Comparison of ENCODE assay signal across 10 mouse cellular contexts in genomic region chr16:3956369-3956768, GRCm38 (mm10). TPM values are rescaled to one million over a fixed set of nuclear protein-coding genes. Genes with fewer than 3 reads are reported as not detected.
A peak's percentile ranks its signal among the peaks of the same experiment; 100 is the strongest.
DNase-seq lines count a peak whose midpoint lies in the region; ATAC-seq and TF ChIP-seq lines count a peak whose summit lies in the region.
"Had no signal": no experiment of that assay in that cellular context is flagged by ENCODE, and none has a peak within 500 bp of the region (broad histone marks: within the 10 kb centered on the region; RNA-seq: fewer than 3 reads in every experiment).

No protein-coding gene starts in this region.

- no peak overlapping the region for H3K4me3 ChIP-seq in lung, postnatal 0 days (ENCODE audit: low read depth, low read length)
- H3K4me3 ChIP-seq in forebrain, embryonic 13.5 days, result no peak overlapping the region

- H3K27ac ChIP-seq in lung, postnatal 0 days (ENCODE audit: low read length), result no peak overlapping the region
- H3K27ac ChIP-seq in forebrain, embryonic 13.5 days, result no peak overlapping the region
- H3K27ac ChIP-seq: hindbrain, postnatal 0 days had no signal

- H3K4me1 ChIP-seq in lung, postnatal 0 days (ENCODE audit: insufficient read depth, low read depth, low read length), result no peaks in the 10 kb centered on the region
- no peaks in the 10 kb centered on the region for H3K4me1 ChIP-seq in forebrain, embryonic 13.5 days

- no peak overlapping the region for H3K9ac ChIP-seq in lung, postnatal 0 days (replicated peaks; ENCODE audit: low read depth)
- H3K9ac ChIP-seq in forebrain, embryonic 13.5 days, result no peak overlapping the region

- no peak for TF ChIP-seq CTCF in lung, postnatal 0 days (IDR thresholded peaks at IDR 0.05)

- H3K4me2 ChIP-seq in lung, postnatal 0 days (replicated peaks; ENCODE audit: low read depth, low read length), result no peak overlapping the region
- no peak overlapping the region for H3K4me2 ChIP-seq in forebrain, embryonic 13.5 days

- WGBS in lung, postnatal 0 days, result 71% methylated on average over 6 of the region's 6 CpGs
- WGBS in forebrain, embryonic 13.5 days, result 91% methylated on average over 6 of the region's 6 CpGs

- H3K27me3 ChIP-seq in lung, postnatal 0 days (replicated peaks; ENCODE audit: insufficient read depth, low read length), result no peaks in the 10 kb centered on the region
- no peaks in the 10 kb centered on the region for H3K27me3 ChIP-seq in forebrain, embryonic 13.5 days

- H3K36me3 ChIP-seq in lung, postnatal 0 days (ENCODE audit: insufficient read depth, low read length), result no peaks in the 10 kb centered on the region
- H3K36me3 ChIP-seq in forebrain, embryonic 13.5 days (ENCODE audit: poor library complexity, severe bottlenecking), result no peaks in the 10 kb centered on the region

- no peak for TF ChIP-seq EP300 in lung, postnatal 0 days (IDR thresholded peaks at IDR 0.05)

- ATAC-seq in lung, postnatal 0 days, result peak; percentile 32; the same call in 1 of the 2 replicates
- no peak for ATAC-seq in forebrain, embryonic 13.5 days
- ATAC-seq in megakaryocyte-erythroid progenitor cell, adult 5-6 weeks (replicated peaks; ENCODE audit: low FRiP score, low TSS enrichment, poor library complexity, severe bottlenecking), result no peak
- ATAC-seq: hindbrain, postnatal 0 days had no signal

- no peaks in the 10 kb centered on the region for H3K9me3 ChIP-seq in lung, postnatal 0 days (ENCODE audit: low read length)
- no peaks in the 10 kb centered on the region for H3K9me3 ChIP-seq in forebrain, embryonic 13.5 days (replicated peaks)

- DNase-seq in kidney, adult 9 months, result peak; percentile 22
- DNase-seq in kidney, postnatal 14 days, result no peak
- DNase-seq in adipocyte (ENCODE audit: low spot score), result peak; percentile 98
- peak; percentile 73 for DNase-seq in cerebellum, adult 9-11 months
- DNase-seq in lung, postnatal 0 days (ENCODE audit: low spot score), result peak; percentile 18
- DNase-seq in thymus, postnatal 0 days (ENCODE audit: low spot score), result no peak
- DNase-seq: thymus, adult 2 months had no signal

RNA-seq across cellular contexts. Expression of gene Nlrc3, which starts 20.1 kb away (rescaled TPM):
- polyA plus RNA-seq in lung, postnatal 0 days (2015; fragmentation: Nextera tagmentation; extraction: Ambion mirVana), result 0.88 and 0.90 TPM in 2 replicates
- polyA plus RNA-seq in forebrain, embryonic 13.5 days (2015; fragmentation: Nextera tagmentation; extraction: Ambion mirVana), result 0.78 and 0.81 TPM in 2 replicates
- polyA plus RNA-seq in thymus, postnatal 0 days (2015; fragmentation: Nextera tagmentation; extraction: Ambion mirVana), result 12.8 and 18.2 TPM in 2 replicates
- total RNA-seq in megakaryocyte-erythroid progenitor cell, adult 5-6 weeks (2014; fragmentation: Nextera tagmentation), result 4.6 and 10.1 TPM in 2 replicates
- 0.66 and 1.4 TPM in 2 replicates for total RNA-seq in megakaryocyte-erythroid progenitor cell, adult 5-6 weeks (2017)

RNA-seq across cellular contexts. Expression of gene Slx4, which starts 47.2 kb away (rescaled TPM):
- 4.3 and 4.8 TPM in 2 replicates for polyA plus RNA-seq in lung, postnatal 0 days (2015; fragmentation: Nextera tagmentation; extraction: Ambion mirVana)
- 18.0 and 21.3 TPM in 2 replicates for polyA plus RNA-seq in forebrain, embryonic 13.5 days (2015; fragmentation: Nextera tagmentation; extraction: Ambion mirVana)
- 11.1 and 11.7 TPM in 2 replicates for polyA plus RNA-seq in thymus, postnatal 0 days (2015; fragmentation: Nextera tagmentation; extraction: Ambion mirVana)
- total RNA-seq in megakaryocyte-erythroid progenitor cell, adult 5-6 weeks (2014; fragmentation: Nextera tagmentation), result 45.8 and 61.3 TPM in 2 replicates
- 34.7 and 35.6 TPM in 2 replicates for total RNA-seq in megakaryocyte-erythroid progenitor cell, adult 5-6 weeks (2017)

RNA-seq across cellular contexts. Expression of gene Cluap1, which starts 47.8 kb away (rescaled TPM):
- 18.4 and 18.7 TPM in 2 replicates for polyA plus RNA-seq in lung, postnatal 0 days (2015; fragmentation: Nextera tagmentation; extraction: Ambion mirVana)
- polyA plus RNA-seq in forebrain, embryonic 13.5 days (2015; fragmentation: Nextera tagmentation; extraction: Ambion mirVana), result 30.3 and 35.5 TPM in 2 replicates
- 28.9 and 36.6 TPM in 2 replicates for polyA plus RNA-seq in thymus, postnatal 0 days (2015; fragmentation: Nextera tagmentation; extraction: Ambion mirVana)
- total RNA-seq in megakaryocyte-erythroid progenitor cell, adult 5-6 weeks (2014; fragmentation: Nextera tagmentation), result 25.1 and 26.2 TPM in 2 replicates
- total RNA-seq in megakaryocyte-erythroid progenitor cell, adult 5-6 weeks (2017), result 47.0 and 81.8 TPM in 2 replicates

RNA-seq across cellular contexts. Expression of gene 1700037C18Rik, which starts 47.9 kb away (rescaled TPM):
- 10.8 and 11.6 TPM in 2 replicates for polyA plus RNA-seq in lung, postnatal 0 days (2015; fragmentation: Nextera tagmentation; extraction: Ambion mirVana)
- polyA plus RNA-seq in forebrain, embryonic 13.5 days (2015; fragmentation: Nextera tagmentation; extraction: Ambion mirVana), result 7.9 and 9.7 TPM in 2 replicates
- polyA plus RNA-seq in thymus, postnatal 0 days (2015; fragmentation: Nextera tagmentation; extraction: Ambion mirVana), result 9.1 and 10.0 TPM in 2 replicates
- total RNA-seq in megakaryocyte-erythroid progenitor cell, adult 5-6 weeks (2014; fragmentation: Nextera tagmentation), result 0.77 and 6.1 TPM in 2 replicates
- 1.1 and 5.2 TPM in 2 replicates for total RNA-seq in megakaryocyte-erythroid progenitor cell, adult 5-6 weeks (2017)

Comparison
In these comparisons a context has a peak if more than half of its experiments do, and no peak if none do; other contexts are left out.
1. DNase-seq: peak in kidney, adult 9 months (single experiment), adipocyte (single experiment), cerebellum, adult 9-11 months (single experiment) and lung, postnatal 0 days (single experiment); none in kidney, postnatal 14 days (single experiment) and thymus, postnatal 0 days (single experiment).